Mouse (Mus musculus): ENCODE data around the gene Cybrd1. TPM values are rescaled to one million over a fixed set of nuclear protein-coding genes. Genes with fewer than 3 reads are reported as not detected.

Cybrd1 gene
- 0.09 TPM in 2 of 4 replicates, not detected in the others for total RNA-seq (2023; ENCODE audit: inconsistent age)

DNA sequence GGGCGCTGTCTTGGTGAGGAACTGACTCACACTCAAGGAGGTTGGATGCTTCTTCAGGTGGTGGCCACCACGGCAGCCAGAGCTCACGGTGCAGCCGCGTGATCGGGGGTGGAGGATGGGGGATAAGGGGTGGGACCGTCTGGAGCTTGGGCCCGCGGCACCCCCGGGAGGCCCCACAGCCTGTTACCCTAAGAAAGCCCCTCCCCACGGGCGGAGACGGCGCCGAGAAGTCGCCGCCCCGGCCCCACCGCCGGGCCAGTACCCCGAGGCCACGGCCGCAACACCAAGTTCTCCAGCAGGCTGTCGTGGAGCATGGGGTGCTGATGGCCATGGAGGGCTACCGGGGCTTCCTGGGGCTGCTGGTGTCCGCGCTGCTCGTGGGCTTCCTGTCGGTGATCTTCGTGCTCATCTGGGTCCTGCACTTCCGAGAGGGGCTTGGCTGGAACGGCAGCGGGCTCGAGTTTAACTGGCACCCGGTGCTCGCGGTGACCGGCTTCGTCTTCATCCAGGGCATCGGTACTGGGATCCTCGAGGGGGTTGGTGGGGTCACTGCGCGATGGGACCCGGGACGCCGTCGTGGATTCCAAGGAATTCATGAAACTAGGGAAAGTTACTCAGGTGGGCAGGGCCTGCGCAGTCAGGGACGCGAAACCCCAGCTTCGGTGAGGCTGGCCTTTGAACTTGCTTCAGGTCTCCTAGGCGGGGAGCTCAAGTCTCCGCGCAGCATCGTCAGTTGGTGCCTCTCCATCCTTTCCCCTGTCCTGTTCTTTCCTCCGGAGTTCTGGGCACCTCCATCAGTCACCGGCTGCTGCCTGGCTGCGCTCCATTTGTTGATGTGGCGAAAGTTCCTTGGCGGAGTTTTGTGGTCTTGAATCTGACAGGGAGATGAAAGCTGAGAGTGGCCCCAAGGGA is at the start of gene Cybrd1:
Gene Cybrd1 (plus strand): TSS at position 127 of the 912 bp plus-strand sequence.

Other genes with a start within 250 kb of the Cybrd1 start
- gene Dcaf17, start 62.6 kb upstream of the Cybrd1 start, total RNA-seq (2023; ENCODE audit: inconsistent age) = 19.0 to 27.4 TPM (median 22.5 TPM) in 4 replicates
- gene Mettl8, start 62.3 kb upstream of the Cybrd1 start, total RNA-seq (2023; ENCODE audit: inconsistent age) = 16.7 to 20.4 TPM (median 18.1 TPM) in 4 replicates
- gene Dync1i2, start 93.8 kb downstream of the Cybrd1 start, total RNA-seq (2023; ENCODE audit: inconsistent age) = 64.7 to 68.4 TPM (median 67.1 TPM) in 4 replicates
- gene Slc25a12, start 249.8 kb downstream of the Cybrd1 start, total RNA-seq (2023; ENCODE audit: inconsistent age) = 28.0 to 47.9 TPM (median 38.2 TPM) in 4 replicates